Mouse (Mus musculus) heart, postnatal 0 days (tissue): ENCODE measurements at regions not wholly inside any gene's neighbourhood (a gene's known extent, or its start where the extent isn't known, plus 50 kb on each side); places are given as distances from the start of the nearest gene placed in this dataset.

ENCODE experiments used
- ATAC-seq: fragments of 200-750 bp; cut with Nextera tagmentation; 2 replicates; pipeline ENCODE4 v1.8.0; 2017; ENCODE audit warnings: low read depth, moderate number of reproducible peaks, moderate library complexity; ENCODE audit not compliant: insufficient read depth
- DNase-seq: peaks from one replicate; pipeline ENCODE4 v3.0.0-alpha.2; 2016; ENCODE audit warnings: low spot score
- H3K27ac ChIP-seq: fragments of 300-500 bp; sonication (generic); 2 replicates; pipeline ENCODE4 v1.5.1; 2014; ENCODE audit warnings: low read depth, mild to moderate bottlenecking
- H3K27me3 ChIP-seq: fragments of 300-500 bp; sonication (generic); 2 replicates; pipeline ENCODE4 v1.6.1; 2014; ENCODE audit warnings: low read length, mixed read lengths; ENCODE audit not compliant: control insufficient read depth, insufficient read depth
- H3K36me3 ChIP-seq: fragments of 300-500 bp; sonication (generic); replicated peaks from 2 replicates; pipeline ENCODE4 v1.6.1; 2014; ENCODE audit warnings: low read length, mixed read lengths; ENCODE audit not compliant: control insufficient read depth, insufficient read depth
- H3K4me1 ChIP-seq: fragments of 300-500 bp; sonication (generic); 2 replicates; pipeline ENCODE4 v1.6.1; 2014; ENCODE audit warnings: antibody characterized with exemption; ENCODE audit not compliant: control insufficient read depth, insufficient read depth
- H3K4me2 ChIP-seq: fragments of 300-500 bp; sonication (generic); 2 replicates; pipeline ENCODE4 v1.6.1; 2014; ENCODE audit warnings: low read depth, mild to moderate bottlenecking, low read length, moderate library complexity
- H3K4me3 ChIP-seq: fragments of 300-500 bp; sonication (generic); 2 replicates; pipeline ENCODE4 v1.5.1; 2014; ENCODE audit warnings: low read depth, low read length
- H3K9ac ChIP-seq: fragments of 300-500 bp; sonication (generic); replicated peaks from 2 replicates; pipeline ENCODE4 v1.6.1; 2014; ENCODE audit warnings: low read depth, low read length, mixed read lengths
- H3K9me3 ChIP-seq: fragments of 300-500 bp; sonication (generic); replicated peaks from 2 replicates; pipeline ENCODE4 v1.6.1; 2016; ENCODE audit warnings: low read length; ENCODE audit not compliant: control insufficient read depth
- CTCF ChIP-seq: IDR thresholded peaks from 2 replicates; pipeline ENCODE4 v1.5.1; 2016; ENCODE audit warnings: antibody characterized with exemption, control low read depth, low read depth
- EP300 ChIP-seq: IDR thresholded peaks from 2 replicates; pipeline ENCODE4 v1.6.1; 2016; ENCODE audit warnings: antibody characterized with exemption, low read depth
- WGBS: fragments of 180-500 bp; shearing (Covaris S2); extraction: QIAGEN DNeasy Blood & Tissue Kit; methylation state at CpG from one replicate; pipeline ENCODE4 v1.1.7; 2014; 5-methylcytosine and 5-hydroxymethylcytosine counted together

DNA sequence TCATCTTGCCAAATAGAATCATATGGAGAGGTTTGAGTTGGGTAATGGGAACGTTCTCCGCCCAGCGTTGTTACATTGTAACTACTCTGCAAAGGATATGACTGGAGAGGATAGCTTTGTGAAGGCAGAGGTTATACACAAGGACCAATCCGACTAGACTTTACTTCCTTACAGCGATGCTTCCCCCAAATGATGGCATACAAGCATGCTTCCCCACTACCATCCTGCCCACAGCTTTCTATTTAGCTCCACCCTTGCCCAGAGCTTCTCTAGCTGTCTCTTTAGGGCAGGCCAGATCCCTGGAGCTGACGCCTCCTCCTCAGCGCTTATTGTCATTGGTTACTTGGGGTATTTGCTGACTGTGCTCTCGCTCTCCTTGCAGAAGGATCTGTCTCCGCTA, 130.1 kb upstream of the Zfp703 start:
- ATAC-seq = no peak
- no peak overlapping the region for H3K9ac ChIP-seq

DNA sequence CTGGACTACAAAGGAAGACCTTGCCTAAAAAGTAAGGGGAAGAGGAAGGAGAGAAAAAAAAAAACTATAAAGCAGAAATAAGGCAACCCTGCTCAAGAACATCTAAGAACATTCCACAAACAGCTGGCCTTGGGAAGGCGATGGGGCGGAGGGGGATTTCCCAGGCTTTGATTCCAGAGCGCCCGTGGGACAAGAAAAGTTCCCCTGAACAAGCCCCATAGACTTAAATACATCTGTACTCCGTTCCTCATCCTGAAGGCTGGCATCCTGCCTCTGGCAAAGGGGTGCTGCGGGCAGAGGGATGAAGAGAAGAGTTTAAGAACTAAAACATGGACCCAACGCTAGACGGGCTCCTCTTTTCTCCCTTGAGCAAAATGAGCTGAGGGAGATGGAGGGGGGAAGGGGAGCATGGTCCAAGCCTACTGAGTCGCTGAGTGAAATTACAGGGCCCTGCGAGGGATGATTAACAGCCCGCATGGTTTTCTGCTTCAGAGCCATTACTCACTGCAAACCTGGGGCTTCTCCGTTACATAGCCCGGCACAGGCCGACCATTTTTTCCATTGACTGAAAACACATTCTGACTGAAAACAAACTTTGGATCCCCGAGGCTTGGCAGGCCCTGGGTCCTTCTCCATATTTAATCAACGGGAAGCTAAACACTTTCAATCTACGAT, 128.9 kb upstream of the Zfp703 start:
- WGBS = 73% methylated on average over 17 of the region's 17 CpGs
- H3K27ac ChIP-seq = 0 out of 2 replicates have a peak overlapping the region, but pooled peaks have one; percentile 9
- H3K4me1 ChIP-seq = no peaks in the 10 kb centered on the region
- H3K36me3 ChIP-seq = no peaks in the 10 kb centered on the region
- no peaks in the 10 kb centered on the region for H3K27me3 ChIP-seq
- DNase-seq = no peak
- no peak overlapping the region for H3K9ac ChIP-seq
- no peak overlapping the region for H3K4me2 ChIP-seq
- no peak for ATAC-seq
- no peak overlapping the region for H3K4me3 ChIP-seq
- TF ChIP-seq CTCF (no peak), EP300 (no peak)
- H3K9me3 ChIP-seq = no peaks in the 10 kb centered on the region

More for the DNA sequence above, 130.1 kb upstream of the Zfp703 start:
- Histone ChIP-seq H3K4me2 (no peak overlapping the region), H3K4me1 (no peaks in the 10 kb centered on the region), H3K27me3 (no peaks in the 10 kb centered on the region), H3K9me3 (no peaks in the 10 kb centered on the region), H3K27ac (no peak overlapping the region), H3K4me3 (no peak overlapping the region), H3K36me3 (no peaks in the 10 kb centered on the region)
- WGBS = 89% methylated on average over 9 of the region's 9 CpGs
- no peak for DNase-seq
- TF ChIP-seq CTCF (no peak), EP300 (no peak)

DNA sequence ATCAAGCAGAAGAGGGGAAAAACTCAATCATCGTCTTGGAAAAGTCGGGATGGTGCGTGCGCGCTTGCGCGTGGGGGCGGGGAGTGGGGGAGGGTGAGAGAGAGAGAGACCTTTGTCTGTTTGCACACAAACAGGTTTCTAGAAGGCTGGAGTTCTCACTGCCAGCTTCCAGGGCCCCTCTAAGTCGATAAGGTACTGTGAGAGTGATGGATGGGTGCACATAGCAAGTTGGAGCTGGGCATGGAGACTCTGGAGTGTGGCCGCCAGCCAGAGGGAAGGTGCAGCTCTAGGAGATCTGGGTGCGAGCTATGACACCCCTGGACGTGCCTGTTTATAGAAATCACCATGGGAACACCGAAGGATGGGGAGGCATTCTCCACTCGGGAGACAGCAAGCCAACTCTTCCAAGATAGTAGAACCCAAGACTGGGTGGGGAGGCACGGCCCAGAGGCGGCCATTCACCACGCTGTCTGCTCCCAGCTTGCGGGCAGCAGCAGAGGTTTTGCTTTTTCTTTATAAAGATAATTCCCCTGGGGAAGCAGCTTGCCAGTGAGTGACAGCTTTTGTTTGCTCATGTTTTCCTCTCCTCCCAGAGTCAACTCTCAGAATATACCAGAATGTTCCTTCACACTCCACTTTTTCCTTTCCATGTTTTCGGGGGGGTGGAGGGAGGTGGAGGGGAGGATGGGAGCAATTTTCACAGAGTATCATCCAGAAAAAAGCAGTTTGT, 128.0 kb upstream of the Zfp703 start:
- H3K27me3 ChIP-seq = no peaks in the 10 kb centered on the region
- no peaks in the 10 kb centered on the region for H3K36me3 ChIP-seq
- no peak overlapping the region for H3K9ac ChIP-seq
- no peak overlapping the region for H3K4me3 ChIP-seq
- DNase-seq (no peak), ATAC-seq (no peak)
- H3K27ac ChIP-seq = peak overlapping the region; percentile 4; the same call in 1 of the 2 replicates
- H3K9me3 ChIP-seq = no peaks in the 10 kb centered on the region
- no peak for TF ChIP-seq EP300
- no peak for TF ChIP-seq CTCF
- 71% methylated on average over 19 of the region's 19 CpGs for WGBS
- peak overlapping the region; percentile 29 for H3K4me2 ChIP-seq
- no peaks in the 10 kb centered on the region for H3K4me1 ChIP-seq

DNA sequence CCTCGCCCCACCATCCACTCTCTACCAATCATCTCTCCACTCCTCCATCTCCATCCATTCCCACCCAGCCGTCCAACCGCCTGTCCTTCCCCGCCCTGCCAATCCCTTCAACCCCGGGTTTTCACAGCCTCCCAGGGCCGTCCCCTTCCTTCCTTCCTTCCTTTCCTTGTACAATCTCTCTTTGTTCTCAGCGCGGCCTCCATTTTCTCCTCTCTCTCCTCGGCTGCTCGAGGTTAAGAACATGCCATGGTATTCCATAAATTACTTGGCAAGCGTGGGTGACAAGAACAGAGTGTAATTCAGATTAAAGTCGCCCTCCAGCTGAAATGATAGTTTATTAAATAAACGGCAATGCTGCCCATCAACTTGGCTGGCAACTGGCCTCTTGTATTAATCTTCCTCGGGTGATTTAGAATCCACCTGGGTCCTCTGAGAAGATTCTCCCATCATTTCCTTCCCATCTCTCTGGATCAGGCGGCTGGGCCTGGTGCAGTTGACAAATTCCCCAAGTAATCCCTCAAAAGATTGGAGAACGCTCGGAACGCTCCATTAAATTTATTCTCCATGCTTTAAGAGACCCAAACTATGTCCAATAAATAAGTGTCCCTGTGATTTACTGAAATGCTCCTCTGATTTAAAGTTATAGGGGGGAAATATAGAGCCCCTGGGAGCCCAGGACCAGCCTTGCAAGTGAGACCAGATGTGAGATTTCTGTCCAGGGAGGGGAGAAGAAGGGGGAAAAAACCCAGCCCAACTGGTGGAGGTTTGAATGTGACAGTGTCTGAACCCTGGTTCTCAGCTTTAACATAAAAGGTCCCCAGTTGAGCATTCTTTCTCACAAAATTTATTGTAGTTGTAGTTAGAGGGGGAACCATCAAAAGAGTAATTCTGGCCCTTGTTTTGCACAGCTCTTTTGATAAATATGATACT, 125.0 kb upstream of the Zfp703 start:
- H3K4me3 ChIP-seq = no peak overlapping the region
- no peak overlapping the region for H3K9ac ChIP-seq
- H3K4me1 ChIP-seq = no peaks in the 10 kb centered on the region
- WGBS = 81% methylated on average over 18 of the region's 18 CpGs
- no peak overlapping the region for H3K27ac ChIP-seq
- no peaks in the 10 kb centered on the region for H3K36me3 ChIP-seq
- no peaks in the 10 kb centered on the region for H3K9me3 ChIP-seq
- H3K27me3 ChIP-seq = no peaks in the 10 kb centered on the region
- TF ChIP-seq CTCF = no peak
- TF ChIP-seq EP300 = no peak
- ATAC-seq = no peak
- no peak overlapping the region for H3K4me2 ChIP-seq
- no peak for DNase-seq

DNA sequence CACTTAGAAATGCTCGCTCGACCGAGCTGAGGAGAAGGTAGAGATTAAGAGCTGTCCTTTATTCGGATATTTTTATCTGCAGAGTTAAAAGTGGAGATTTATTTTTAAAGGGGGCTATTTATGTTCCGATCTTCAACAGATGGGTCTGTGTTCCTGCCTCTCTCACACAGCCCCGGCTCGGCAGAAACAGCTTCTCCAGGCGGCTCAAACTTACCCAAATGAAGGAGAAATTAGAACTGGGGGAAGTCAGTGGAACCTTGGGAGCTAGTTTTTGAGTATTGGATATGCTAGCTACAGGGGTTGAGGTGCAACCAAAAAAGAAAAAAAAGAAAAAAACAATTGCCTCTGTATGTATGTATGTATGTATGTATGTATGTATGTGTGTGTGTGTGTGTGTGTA, 124.2 kb upstream of the Zfp703 start:
- Histone ChIP-seq H3K4me3 (no peak overlapping the region), H3K4me2 (peak overlapping the region; percentile 32; the same call in 1 of the 2 replicates), H3K27me3 (no peaks in the 10 kb centered on the region), H3K27ac (no peak overlapping the region), H3K9me3 (no peaks in the 10 kb centered on the region), H3K9ac (no peak overlapping the region), H3K36me3 (no peaks in the 10 kb centered on the region), H3K4me1 (no peaks in the 10 kb centered on the region)
- TF ChIP-seq CTCF (no peak), EP300 (no peak)
- no peak for ATAC-seq
- WGBS = 39% methylated on average over 8 of the region's 8 CpGs
- no peak for DNase-seq
